ENCODE assay signal across 8 mouse cellular contexts in the genomic region with DNA sequence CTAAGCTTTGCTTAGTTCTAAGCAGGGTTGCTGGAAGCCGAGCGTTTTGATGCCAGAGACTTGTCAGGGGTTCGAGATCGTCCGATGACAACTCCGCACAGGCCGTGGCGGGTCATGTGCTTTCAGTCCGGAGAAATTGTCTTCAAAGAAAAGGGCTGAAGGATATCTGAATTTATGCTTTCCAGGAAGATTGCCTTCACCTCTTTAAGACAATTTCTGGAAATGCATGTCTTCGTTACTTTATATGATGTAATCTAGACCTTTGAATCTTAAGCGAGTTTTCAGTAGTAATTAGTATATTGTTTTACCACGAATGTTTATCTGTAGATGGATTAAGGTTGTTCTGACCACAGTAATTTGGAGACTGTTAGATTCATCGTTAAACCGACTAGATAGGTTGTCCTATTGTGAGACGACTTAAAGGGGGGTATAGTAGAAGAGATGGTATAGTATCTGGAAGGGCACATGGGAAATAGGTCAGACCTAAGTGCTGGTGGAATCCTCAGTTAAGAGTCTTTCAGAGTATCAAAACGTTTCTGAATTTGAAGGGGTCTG. TPM values are rescaled to one million over a fixed set of nuclear protein-coding genes. Genes with fewer than 3 reads are reported as not detected.
DNase-seq lines count a peak whose midpoint lies in the region; ATAC-seq and TF ChIP-seq lines count a peak whose summit lies in the region.

No protein-coding gene starts in this region.

- H3K27me3 ChIP-seq in heart, embryonic 14.5 days (ENCODE audit: control insufficient read depth, insufficient read depth, low read length) = no peaks in the 10 kb centered on the region
- H3K27me3 ChIP-seq in forebrain, postnatal 0 days (ENCODE audit: insufficient read depth, low read length) = no peaks in the 10 kb centered on the region

- H3K4me3 ChIP-seq in heart, embryonic 14.5 days (ENCODE audit: control insufficient read depth in 1 of 2, insufficient read depth in 1 of 2, low read depth in 1 of 2, low read length in 2 of 2) = peak overlapping the region; percentile 70 to 87
- peak overlapping the region; percentile 83 to 100 for H3K4me3 ChIP-seq in ES-E14 (ENCODE audit: insufficient read depth in 1 of 2, low read depth in 1 of 2, low read length in 2 of 2, poor library complexity in 1 of 2, severe bottlenecking in 1 of 2)
- peak overlapping the region; percentile 84 for H3K4me3 ChIP-seq in forebrain, postnatal 0 days (ENCODE audit: low read depth, low read length)
- H3K4me3 ChIP-seq in macrophage (ENCODE audit: inconsistent target) = peak overlapping the region; percentile 100

- H3K79me2 ChIP-seq in macrophage (ENCODE audit: inconsistent target) = peaks cover 61% of the 10 kb centered on the region

- peaks cover 43% of the 10 kb centered on the region for H3K36me3 ChIP-seq in heart, embryonic 14.5 days (ENCODE audit: control insufficient read depth, insufficient read depth, low read length)
- H3K36me3 ChIP-seq in ES-E14 (ENCODE audit: control insufficient read depth, insufficient read depth, low read length, poor library complexity, severe bottlenecking) (peaks cover 38% of the 10 kb centered on the region), macrophage (ENCODE audit: inconsistent target) (peaks cover 32% of the 10 kb centered on the region)
- H3K36me3 ChIP-seq in forebrain, postnatal 0 days (ENCODE audit: insufficient read depth) = peaks cover 38% of the 10 kb centered on the region

- H3K4me1 ChIP-seq in heart, embryonic 14.5 days (ENCODE audit: control insufficient read depth in 2 of 2, insufficient read depth in 2 of 2, low read length in 2 of 2) = peaks cover 0 to 27% of the 10 kb centered on the region in 2 experiments; a peak in 3 of 4 replicates
- H3K4me1 ChIP-seq in ES-E14 (ENCODE audit: control insufficient read depth in 2 of 2, insufficient read depth in 2 of 2, low read length in 2 of 2, poor library complexity in 1 of 2) = peaks cover 0 to 2% of the 10 kb centered on the region in 2 experiments; a peak in 2 of 4 replicates
- peaks cover 8% of the 10 kb centered on the region; the same call in 1 of the 2 replicates for H3K4me1 ChIP-seq in forebrain, postnatal 0 days (ENCODE audit: insufficient read depth)

- in situ Hi-C loops in ES-E14 (cut with MboI; ENCODE audit: low sequenced_read_pairs in 2 of 2, unreplicated experiment in 2 of 2) = no loop called here

- no peak for DNase-seq in heart, adult 9 months (ENCODE audit: low spot score in 2 of 2)
- DNase-seq in ES-E14 (ENCODE audit: low read depth, low spot score) = no peak
- no peak for DNase-seq in forebrain, postnatal 0 days
- no peak for DNase-seq in layer of hippocampus, postnatal 25 days (ENCODE audit: extremely low spot score in 1 of 2, low spot score in 1 of 2)
- DNase-seq in ovary, postnatal 14 days (ENCODE audit: low spot score) = no peak
- DNase-seq in yolk sac, embryonic 10.5 days (ENCODE audit: low spot score) = no peak

- peak overlapping the region; percentile 51 to 89; a peak in 3 of 4 replicates for H3K27ac ChIP-seq in heart, embryonic 14.5 days (replicated peaks in 1 of 2; ENCODE audit: control insufficient read depth in 1 of 2, insufficient read depth in 1 of 2, low read depth in 2 of 2, low read length in 2 of 2)
- H3K27ac ChIP-seq in ES-E14 (ENCODE audit: insufficient read depth, low read depth, low read length, poor library complexity, severe bottlenecking) (peak overlapping the region; percentile 99), macrophage (peak overlapping the region; percentile 89)
- H3K27ac ChIP-seq in forebrain, postnatal 0 days (ENCODE audit: low read depth, low read length) = peak overlapping the region; percentile 82

- H3K9ac ChIP-seq in heart, embryonic 14.5 days (ENCODE audit: low read length) = peak overlapping the region; percentile 93
- peak overlapping the region; percentile 100 for H3K9ac ChIP-seq in ES-E14 (ENCODE audit: insufficient read depth, low read depth, low read length, poor library complexity, severe bottlenecking)
- peak overlapping the region; percentile 80 for H3K9ac ChIP-seq in forebrain, postnatal 0 days

- H3K9me3 ChIP-seq in heart, embryonic 14.5 days (ENCODE audit: control insufficient read depth, low read length) = no peaks in the 10 kb centered on the region
- no peaks in the 10 kb centered on the region for H3K9me3 ChIP-seq in ES-E14 (ENCODE audit: control insufficient read depth, insufficient read depth, low read depth, low read length)
- H3K9me3 ChIP-seq in forebrain, postnatal 0 days (ENCODE audit: low read length) = no peaks in the 10 kb centered on the region

- H3K4me2 ChIP-seq in heart, embryonic 14.5 days (ENCODE audit: low read length) = peak overlapping the region; percentile 93
- peak overlapping the region; percentile 60 for H3K4me2 ChIP-seq in forebrain, postnatal 0 days (ENCODE audit: low read depth)

- no peak for ATAC-seq in heart, embryonic 14.5 days (ENCODE audit: insufficient number of reproducible peaks, insufficient read depth, low FRiP score, low read depth)
- ATAC-seq in forebrain, postnatal 0 days = no peak

- WGBS in heart, embryonic 14.5 days = under 1% methylated on average over 16 of the region's 16 CpGs
- under 1% methylated on average over 16 of the region's 16 CpGs for WGBS in forebrain, postnatal 0 days
- whole genome bisulfite sequencing in macrophage (ENCODE audit: missing documents) = 0% methylated on average over 16 of the region's 16 CpGs

- no peak for TF ChIP-seq CTCF in forebrain, postnatal 0 days (IDR thresholded peaks at IDR 0.05; ENCODE audit: low read depth)

TF ChIP-seq in ES-E14, 5 proteins besides CTCF, POLR2A, EP300 and RAD21:
- TF ChIP-seq MAFK (IDR thresholded peaks at IDR 0.05; ENCODE audit: insufficient read depth, low read depth, low read length) (no peak), ZNF384 (IDR thresholded peaks at IDR 0.05; ENCODE audit: low read depth, low read length) (no peak), ZC3H11A (IDR thresholded peaks at IDR 0.05; ENCODE audit: borderline replicate concordance, low read depth, low read length) (no peak), CHD2 (IDR thresholded peaks at IDR 0.05; ENCODE audit: low read depth, low read length) (no peak), HCFC1 (IDR thresholded peaks at IDR 0.05; ENCODE audit: borderline replicate concordance, insufficient read depth, low read length) (no peak; the same call in 1 of the 2 replicates)

RNA-seq across cellular contexts. Expression of a gene that starts 0.6 kb away (rescaled TPM):
- polyA plus RNA-seq in heart, embryonic 14.5 days (2014; fragmentation: Nextera tagmentation; extraction: Ambion mirVana) = 778 and 789 TPM in 2 replicates
- total RNA-seq in ES-E14 (2012; rRNA removed) = 1,251 and 1,343 TPM in 2 replicates
- 957 and 1,068 TPM in 2 replicates for total RNA-seq in forebrain, postnatal 0 days (2014; rRNA removed)
- polyA plus RNA-seq in forebrain, postnatal 0 days (2015; fragmentation: Nextera tagmentation; extraction: Ambion mirVana) = 693 and 790 TPM in 2 replicates
- 100 to 1,000 TPM in 22 of 26 experiments, 10 to 100 TPM in 4; 72.1 to 247 (median 130) TPM for total RNA-seq in macrophage (2018; cell fraction: chromatin; rRNA removed)
- 100 to 1,000 TPM; 377 to 985 (median 556) TPM for total RNA-seq in macrophage (2018; cell fraction: cytosol; rRNA removed)
- 100 to 1,000 TPM; 111 to 315 (median 156) TPM for total RNA-seq in macrophage (2018; cell fraction: nucleus; rRNA removed)
- polyA plus RNA-seq in macrophage (2018) = 739 to 959 TPM (median 766 TPM) in 3 replicates
- 100 to 1,000 TPM; 547 to 604 TPM for total RNA-seq in layer of hippocampus, postnatal 25 days (2021)

RNA-seq across cellular contexts. Expression of a gene that starts 0.8 kb away (rescaled TPM):
- 18.2 and 18.6 TPM in 2 replicates for polyA plus RNA-seq in heart, embryonic 14.5 days (2014; fragmentation: Nextera tagmentation; extraction: Ambion mirVana)
- total RNA-seq in ES-E14 (2012; rRNA removed) = 99.2 and 151 TPM in 2 replicates
- 5.8 and 8.9 TPM in 2 replicates for total RNA-seq in forebrain, postnatal 0 days (2014; rRNA removed)
- 1.3 and 2.0 TPM in 2 replicates for polyA plus RNA-seq in forebrain, postnatal 0 days (2015; fragmentation: Nextera tagmentation; extraction: Ambion mirVana)
- 10 to 100 TPM in 21 of 26 experiments, 1 to 10 TPM in 5; 5.5 to 39.5 (median 14.3) TPM for total RNA-seq in macrophage (2018; cell fraction: chromatin; rRNA removed)
- 1 to 10 TPM; 1.9 to 5.6 (median 3.5) TPM for total RNA-seq in macrophage (2018; cell fraction: cytosol; rRNA removed)
- total RNA-seq in macrophage (2018; cell fraction: nucleus; rRNA removed) = 10 to 100 TPM in 9 of 26 experiments, 1 to 10 TPM in 17; 2.1 to 45.7 (median 7.8) TPM
- 1.1 to 13.3 TPM (median 12.2 TPM) in 3 replicates for polyA plus RNA-seq in macrophage (2018)
- total RNA-seq in layer of hippocampus, postnatal 25 days (2021) = 1 to 10 TPM; 4.3 to 6.6 TPM

RNA-seq across cellular contexts. Expression of a gene that starts 5.3 kb away (rescaled TPM):
- 27.6 and 29.8 TPM in 2 replicates for polyA plus RNA-seq in heart, embryonic 14.5 days (2014; fragmentation: Nextera tagmentation; extraction: Ambion mirVana)
- 9.6 and 17.1 TPM in 2 replicates for total RNA-seq in ES-E14 (2012; rRNA removed)
- total RNA-seq in forebrain, postnatal 0 days (2014; rRNA removed) = 10.5 and 15.2 TPM in 2 replicates
- 18.2 and 24.5 TPM in 2 replicates for polyA plus RNA-seq in forebrain, postnatal 0 days (2015; fragmentation: Nextera tagmentation; extraction: Ambion mirVana)
- 10 to 100 TPM in 12 of 26 experiments, 1 to 10 TPM in 14; 3.9 to 18.8 (median 8.8) TPM for total RNA-seq in macrophage (2018; cell fraction: chromatin; rRNA removed)
- total RNA-seq in macrophage (2018; cell fraction: cytosol; rRNA removed) = 10 to 100 TPM; 41.2 to 76.8 (median 52.6) TPM
- 10 to 100 TPM in 16 of 26 experiments, 1 to 10 TPM in 10; 2.4 to 26.0 (median 13.0) TPM for total RNA-seq in macrophage (2018; cell fraction: nucleus; rRNA removed)
- 54.1 to 107 TPM (median 56.0 TPM) in 3 replicates for polyA plus RNA-seq in macrophage (2018)
- 10 to 100 TPM; 16.9 to 19.1 TPM for total RNA-seq in layer of hippocampus, postnatal 25 days (2021)

RNA-seq across cellular contexts. Expression of a gene that starts 56.8 kb away (rescaled TPM):
- not detected in 2 replicates for polyA plus RNA-seq in heart, embryonic 14.5 days (2014; fragmentation: Nextera tagmentation; extraction: Ambion mirVana)
- total RNA-seq in ES-E14 (2012; rRNA removed) = 1.5 and 2.3 TPM in 2 replicates
- not detected in 2 replicates for total RNA-seq in forebrain, postnatal 0 days (2014; rRNA removed)
- not detected in 2 replicates for polyA plus RNA-seq in forebrain, postnatal 0 days (2015; fragmentation: Nextera tagmentation; extraction: Ambion mirVana)
- total RNA-seq in macrophage (2018; cell fraction: chromatin; rRNA removed) = not detected
- total RNA-seq in macrophage (2018; cell fraction: cytosol; rRNA removed) = not detected
- total RNA-seq in macrophage (2018; cell fraction: nucleus; rRNA removed) = not detected
- not detected in 3 replicates for polyA plus RNA-seq in macrophage (2018)
- not detected for total RNA-seq in layer of hippocampus, postnatal 25 days (2021)

Comparison
In these comparisons a context has a peak if more than half of its experiments do, and no peak if none do; other contexts are left out.
1. RNA of a gene that starts 0.8 kb away (total RNA-seq): 99.2 to 151 TPM in ES-E14; 5.8 to 8.9 TPM in forebrain, postnatal 0 days and 4.3 to 6.6 TPM in layer of hippocampus, postnatal 25 days; every median in the first group is over 10 times any median in the second.
2. Peak in every context shown above with its lines, with median percentiles within 50 percentile points of each other: H3K27ac ChIP-seq, H3K4me3 ChIP-seq and H3K9ac ChIP-seq.